Mouse (Mus musculus) left cerebral cortex, adult 9 months (tissue): ENCODE data around the gene Vmn2r66.

Source experiments
- DNase-seq, 2 experiments: peaks; one replicate each; pipeline ENCODE4 v3.0.0; 2022; ENCODE audit warnings: low spot score in 2 of 2

The Vmn2r66 gene

DNA sequence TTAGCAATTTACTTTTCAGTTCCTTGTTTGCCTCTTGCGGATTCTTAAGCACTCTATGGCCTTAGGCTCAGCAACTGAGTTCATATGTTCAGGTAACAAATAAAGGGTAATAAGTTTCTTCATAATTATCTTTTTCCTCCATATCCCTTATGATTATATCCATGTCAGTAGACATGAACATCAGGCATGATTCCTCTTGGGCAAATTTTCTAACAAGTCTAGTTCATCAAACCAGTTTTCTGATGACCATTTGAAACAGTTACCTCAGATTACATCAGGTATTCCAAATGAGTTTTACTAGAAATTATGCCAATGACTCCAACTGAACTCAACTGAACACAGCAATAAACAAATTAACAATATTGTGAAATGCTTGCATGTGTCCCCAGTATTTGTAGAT is at the start of gene Vmn2r66:
Vmn2r66 (minus strand) TSS at position 101 of the 400 bp plus-strand sequence.
- no peak for DNase-seq

DNA sequence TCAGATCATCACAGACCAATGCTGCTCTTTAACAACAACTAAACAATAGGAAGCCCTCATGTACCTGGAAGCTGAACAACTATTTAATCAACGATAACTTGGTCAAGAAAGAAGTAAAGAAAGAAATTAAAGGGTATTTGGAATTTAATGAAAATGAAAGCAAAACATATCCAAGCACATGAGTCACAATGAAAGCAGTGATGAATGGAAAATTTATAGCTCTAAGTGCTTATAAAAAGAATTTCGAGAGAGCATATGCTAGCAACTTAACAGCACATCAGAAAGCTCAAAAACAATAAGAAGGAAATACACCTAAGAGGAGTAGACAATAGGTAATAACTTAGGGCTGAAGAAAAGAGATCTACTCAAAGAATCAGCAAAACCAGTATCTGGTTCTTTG is 15.4 kb downstream of the Vmn2r66 start:
- DNase-seq = no peak

DNA sequence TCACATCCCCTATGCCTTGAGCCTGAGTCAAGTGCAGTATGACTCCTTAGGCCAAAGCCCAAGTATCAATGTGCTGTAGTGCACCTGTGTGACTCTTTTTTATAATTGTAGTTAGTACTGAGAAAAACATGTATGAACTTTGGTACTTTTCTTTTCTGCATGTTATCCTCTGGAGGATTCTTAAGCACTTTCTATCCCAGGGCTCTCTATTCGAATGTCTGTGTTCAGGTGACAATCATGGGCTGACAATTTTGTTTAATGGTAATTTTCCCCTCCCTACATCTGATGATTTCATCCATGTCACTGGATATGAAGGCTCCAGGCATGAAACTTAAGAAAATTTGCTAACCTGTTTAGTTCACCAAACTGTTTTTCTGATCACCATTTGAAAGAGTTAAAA is 48.1 kb downstream of the Vmn2r66 start, which contains the start of gene Vmn2r65:
Vmn2r65 (minus strand) TSS at position 101 of the 400 bp plus-strand sequence.
- DNase-seq = no peak
